Mouse (Mus musculus): Measurements from ENCODE around the gene Zik1.

Zik1 gene

GRCm38 (mm10) chr7:10494786-10495521, at the start of gene Zik1:
Gene Zik1 (minus strand): TSS chr7:10495394.
- DNase-seq (ENCODE audit: low spot score), result peak; percentile 80

DNA sequence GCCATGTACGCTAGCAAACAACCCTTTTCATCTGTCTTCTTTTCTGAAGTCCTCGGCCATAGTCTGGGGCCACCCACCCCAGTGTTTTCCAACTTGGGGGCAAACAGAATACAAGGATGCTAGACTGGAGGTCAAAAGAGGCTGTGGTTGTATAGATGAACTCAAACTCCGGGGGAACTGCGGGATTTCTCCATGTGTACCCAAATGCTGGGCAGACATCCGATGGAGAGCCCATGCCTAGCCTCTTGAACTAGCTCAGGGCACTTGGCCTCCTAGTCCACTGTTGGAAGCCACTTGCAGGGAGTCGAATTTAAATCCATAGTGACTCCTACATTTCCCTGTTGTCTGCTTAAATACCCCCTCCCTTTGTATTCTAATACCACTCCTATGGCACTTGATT, 384 bp upstream of the Zik1 start:
- no peak for DNase-seq (ENCODE audit: low spot score)

DNA sequence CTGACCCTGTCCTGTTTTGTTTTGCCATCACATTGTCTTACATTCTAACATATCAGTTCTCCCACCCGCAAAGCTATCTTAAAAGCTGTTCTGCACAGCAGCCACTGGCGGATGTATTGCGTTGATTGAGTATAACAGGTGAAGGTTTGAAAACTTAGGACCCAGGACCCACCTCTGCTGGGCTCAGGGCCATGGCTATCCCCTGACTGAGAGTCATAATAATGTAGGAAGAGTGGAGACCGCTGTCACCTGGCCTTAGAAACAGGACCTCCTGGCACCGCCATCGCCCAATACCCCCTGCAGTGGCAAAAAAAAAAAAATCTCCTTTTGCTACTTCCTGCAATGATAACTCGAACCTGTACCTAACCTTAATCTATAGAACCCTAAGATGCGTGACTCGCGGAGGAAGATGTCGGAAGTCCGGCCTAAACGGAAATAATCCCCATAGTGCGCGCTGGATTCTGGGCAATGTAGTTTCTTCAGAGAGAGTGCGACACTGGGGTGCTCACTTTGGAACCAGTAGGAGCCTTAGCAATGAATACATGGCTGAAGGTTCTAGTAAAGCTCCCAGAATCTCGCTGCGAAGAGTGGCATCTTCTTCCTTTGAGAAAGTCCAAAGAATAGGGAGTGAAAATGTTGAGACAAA, 14.5 kb downstream of the Zik1 start:
- DNase-seq (ENCODE audit: low spot score), result no peak

GRCm38 (mm10) chr7:10479813-10480212, 15.4 kb downstream of the Zik1 start:
- DNase-seq (ENCODE audit: low spot score), result no peak

- no peak for DNase-seq (ENCODE audit: low spot score)
Measured at GRCm38 (mm10) chr7:10458166-10458565, 37.0 kb downstream of the Zik1 start.

- no peak for DNase-seq (ENCODE audit: low spot score)
Measured at GRCm38 (mm10) chr7:10443031-10443430, 52.2 kb downstream of the Zik1 start, which contains the start of gene Vmn1r67. Gene Vmn1r67 (plus strand): TSS chr7:10443331.
